Mouse (Mus musculus): Measurements from ENCODE around the gene Ptprn2.

The Ptprn2 gene

GRCm38 (mm10) chr12:117127485-117127884, 642.0 kb downstream of the Ptprn2 start:
- DNase-seq (ENCODE audit: low spot score in 2 of 2): no peak

GRCm38 (mm10) chr12:117132095-117132494, 646.6 kb downstream of the Ptprn2 start:
- no peak for DNase-seq (ENCODE audit: low spot score in 2 of 2)

- no peak for DNase-seq (ENCODE audit: low spot score in 2 of 2)
Measured at GRCm38 (mm10) chr12:117135205-117135604, 649.7 kb downstream of the Ptprn2 start.

- DNase-seq (ENCODE audit: low spot score in 2 of 2): no peak
Measured at GRCm38 (mm10) chr12:117136472-117137010, 651.0 kb downstream of the Ptprn2 start.

GRCm38 (mm10) chr12:117140901-117141300, 655.4 kb downstream of the Ptprn2 start:
- DNase-seq (ENCODE audit: low spot score in 2 of 2): no peak

GRCm38 (mm10) chr12:117141394-117141793, 655.9 kb downstream of the Ptprn2 start:
- DNase-seq (ENCODE audit: low spot score in 2 of 2): no peak

- no peak for DNase-seq (ENCODE audit: low spot score in 2 of 2)
Measured at GRCm38 (mm10) chr12:117149176-117149575, 663.7 kb downstream of the Ptprn2 start.

- no peak for DNase-seq (ENCODE audit: low spot score in 2 of 2)
Measured at GRCm38 (mm10) chr12:117150611-117151395, 665.3 kb downstream of the Ptprn2 start.

- DNase-seq (ENCODE audit: low spot score in 2 of 2): no peak
Measured at GRCm38 (mm10) chr12:117151611-117152010, 666.1 kb downstream of the Ptprn2 start.

GRCm38 (mm10) chr12:117152366-117153165, 667.0 kb downstream of the Ptprn2 start:
- DNase-seq (ENCODE audit: low spot score in 2 of 2): no peak

- DNase-seq (ENCODE audit: low spot score in 2 of 2): no peak
Measured at GRCm38 (mm10) chr12:117153166-117153480, 667.6 kb downstream of the Ptprn2 start.

- no peak for DNase-seq (ENCODE audit: low spot score in 2 of 2)
Measured at GRCm38 (mm10) chr12:117153671-117154355, 668.3 kb downstream of the Ptprn2 start.

- no peak for DNase-seq (ENCODE audit: low spot score in 2 of 2)
Measured at GRCm38 (mm10) chr12:117154356-117155243, 669.1 kb downstream of the Ptprn2 start.

GRCm38 (mm10) chr12:117155307-117156220, 670.0 kb downstream of the Ptprn2 start:
- DNase-seq (ENCODE audit: low spot score in 2 of 2): no peak

GRCm38 (mm10) chr12:117156256-117156655, 670.7 kb downstream of the Ptprn2 start:
- DNase-seq (ENCODE audit: low spot score in 2 of 2): no peak

GRCm38 (mm10) chr12:117156786-117157185, 671.3 kb downstream of the Ptprn2 start:
- no peak for DNase-seq (ENCODE audit: low spot score in 2 of 2)

GRCm38 (mm10) chr12:117157249-117157648, 671.7 kb downstream of the Ptprn2 start:
- no peak for DNase-seq (ENCODE audit: low spot score in 2 of 2)

GRCm38 (mm10) chr12:117157660-117158386, 672.3 kb downstream of the Ptprn2 start:
- no peak for DNase-seq (ENCODE audit: low spot score in 2 of 2)

- DNase-seq (ENCODE audit: low spot score in 2 of 2): no peak
Measured at GRCm38 (mm10) chr12:117158950-117159668, 673.6 kb downstream of the Ptprn2 start.
